Mouse (Mus musculus) brain, adult 2 months (tissue): Measurements from ENCODE around the gene Gm21783.
"Not testable (repeated sequence)": the region's sequence is repeated elsewhere in the genome, so short reads cannot be mapped to it uniquely, and the experiment has no call there.

Experiments used
- DNase-seq: peaks from one replicate; pipeline ENCODE4 v3.0.0; 2011; ENCODE audit warnings: low read depth, low spot score

Gene Gm21783

GRCm38 (mm10) chrY:44981163-44981562 is at the start of gene Gm21783:
Gene Gm21783, minus strand, starts transcription at chrY:44981263.
- DNase-seq, result not testable (repeated sequence)
